Mouse (Mus musculus): ENCODE measurements around the gene Yipf4.
"Not testable (repeated sequence)": the region's sequence is repeated elsewhere in the genome, so short reads cannot be mapped to it uniquely, and the experiment has no call there.

The Yipf4 gene

DNA sequence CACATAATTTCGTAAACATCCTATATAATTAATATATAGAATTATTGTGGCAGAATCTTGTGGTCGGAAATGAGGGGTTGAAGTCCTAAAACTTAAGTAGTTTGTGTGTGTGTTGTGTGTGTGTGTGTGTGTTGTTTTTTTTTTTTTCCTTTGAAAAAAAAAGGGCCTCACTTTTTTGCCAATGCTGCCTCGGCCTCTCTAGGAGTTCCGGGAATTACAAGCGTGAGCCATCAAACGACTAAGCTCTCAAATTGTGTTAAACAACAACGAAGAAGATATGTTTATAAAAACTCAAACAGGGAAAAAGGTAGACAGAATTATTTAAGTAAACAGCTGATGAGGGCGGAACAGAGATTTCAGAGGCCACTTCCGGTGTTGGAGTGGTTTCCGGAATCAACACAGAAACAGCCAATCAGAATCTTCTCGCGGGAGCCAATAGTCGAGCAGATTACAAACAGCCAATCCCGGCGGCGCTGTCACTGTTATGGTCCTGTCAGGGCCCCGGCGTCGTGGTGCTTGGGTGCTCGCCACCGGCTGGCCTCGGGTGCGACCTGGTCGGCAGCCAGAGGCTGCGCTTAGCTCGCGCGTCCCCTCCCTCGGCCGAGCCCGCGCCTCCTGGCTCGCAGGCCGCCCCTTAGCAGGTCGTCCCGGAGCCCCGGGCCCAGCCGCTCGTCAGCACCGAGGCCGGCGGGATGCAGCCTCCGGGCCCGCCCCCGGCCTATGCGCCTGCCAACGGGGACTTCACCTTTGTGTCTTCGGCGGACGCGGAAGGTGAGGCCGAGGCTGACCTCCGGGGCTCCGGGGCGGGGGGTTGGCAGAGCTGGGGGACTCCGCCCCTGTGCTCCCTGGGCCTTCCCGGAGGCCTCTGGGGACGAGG, at the start of gene Yipf4:
Gene Yipf4, plus strand, starts transcription at position 470 of the 877 bp plus-strand sequence.
- DNase-seq, result peak; percentile 98

DNA sequence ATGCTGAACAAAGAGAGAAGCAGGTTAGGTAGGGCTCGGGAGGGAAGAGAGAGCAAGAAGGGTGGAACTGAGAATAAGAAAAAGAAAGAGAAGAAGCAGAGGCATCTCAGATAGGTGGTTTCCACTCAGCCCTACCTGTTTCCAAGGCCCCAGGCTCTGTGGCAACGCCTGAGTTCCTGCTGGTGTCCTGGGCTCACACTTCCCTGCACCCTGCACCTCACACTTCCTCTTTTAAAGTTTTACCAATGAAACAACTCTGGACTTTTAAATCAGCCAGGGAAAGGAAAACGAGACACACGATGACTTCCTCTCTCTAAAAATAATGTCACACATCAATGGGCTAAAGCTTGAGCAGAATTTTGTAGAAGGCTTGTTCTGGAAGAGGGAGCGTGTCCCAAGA, 48.8 kb upstream of the Yipf4 start:
- no peak for DNase-seq

DNA sequence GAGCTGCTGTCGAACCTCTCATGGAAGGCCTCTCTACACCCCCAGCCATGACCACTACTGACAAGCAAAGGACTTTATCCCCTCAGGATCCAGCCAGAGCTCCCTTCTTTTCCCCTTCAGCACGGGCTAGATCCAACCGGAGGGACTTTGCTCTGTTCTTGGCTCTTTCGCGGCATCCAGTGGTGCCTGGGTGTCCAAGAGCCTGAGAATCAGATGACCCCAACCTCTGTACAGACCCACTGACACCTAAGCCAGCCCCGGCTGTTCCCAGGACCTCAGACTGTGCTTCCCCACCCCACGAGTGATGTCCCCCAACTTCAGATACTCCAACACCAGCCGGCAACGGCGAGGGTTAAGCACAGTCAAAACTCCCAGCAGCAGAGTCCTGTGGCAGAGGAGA, 39.5 kb upstream of the Yipf4 start:
- DNase-seq, result no peak

DNA sequence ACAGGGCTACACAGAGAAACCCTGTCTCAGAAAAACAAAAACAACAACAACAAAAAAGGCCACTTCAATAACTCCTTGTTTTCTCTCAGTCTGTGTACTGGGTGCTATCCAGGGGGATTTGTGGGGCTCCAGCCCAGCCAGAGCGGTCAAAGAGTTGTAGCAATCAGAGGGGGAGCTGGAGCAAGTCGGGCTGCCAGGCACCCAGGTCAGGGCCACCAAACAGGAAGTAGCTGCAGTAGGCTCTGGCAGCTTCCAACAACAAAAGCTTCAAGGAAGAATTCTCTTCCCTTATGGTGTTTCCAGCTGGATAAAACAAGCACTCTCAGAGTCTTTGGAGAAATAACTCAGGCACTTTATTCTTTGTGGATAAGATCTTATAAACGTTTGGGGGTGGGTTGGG, 35.4 kb upstream of the Yipf4 start:
- DNase-seq, result no peak

DNA sequence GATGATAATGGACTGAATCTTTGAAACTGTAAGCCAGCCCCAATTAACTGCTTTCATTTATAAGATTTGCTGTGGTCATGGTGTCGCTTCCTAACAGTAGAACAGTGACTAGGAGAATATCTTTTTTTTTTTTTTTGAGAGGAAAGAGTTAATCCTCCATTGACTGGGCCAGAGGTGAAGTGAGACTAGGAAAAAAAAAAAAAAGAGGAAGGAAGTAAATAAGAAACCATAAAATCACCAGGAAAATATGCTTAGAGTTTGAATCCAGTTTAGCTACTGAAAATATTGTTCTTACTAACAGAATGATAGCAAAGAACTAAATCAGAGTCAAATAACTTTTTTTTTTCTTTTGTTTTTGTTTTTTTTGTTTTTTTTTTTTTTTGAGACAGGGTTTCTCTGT, 34.6 kb upstream of the Yipf4 start:
- no peak for DNase-seq

DNA sequence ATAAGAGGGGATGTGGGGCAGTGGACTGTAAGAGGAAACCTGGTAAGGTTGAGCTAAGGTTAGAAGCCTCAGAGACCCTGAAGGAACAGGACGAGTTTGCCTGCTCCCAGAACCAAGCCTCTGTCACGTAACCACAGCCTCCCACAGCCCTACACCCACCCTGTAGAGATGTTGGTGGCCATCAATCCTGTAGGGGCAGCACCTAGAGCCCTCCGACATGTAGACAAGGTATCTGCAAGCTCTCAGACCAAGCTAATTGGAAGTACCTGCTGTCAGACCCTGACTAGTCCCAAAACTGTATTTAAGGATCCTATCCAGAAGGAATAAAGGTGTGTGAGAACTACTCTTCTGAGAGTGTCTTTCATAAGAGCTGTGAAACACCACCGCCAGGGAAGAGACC, 33.9 kb upstream of the Yipf4 start:
- DNase-seq, result no peak

DNA sequence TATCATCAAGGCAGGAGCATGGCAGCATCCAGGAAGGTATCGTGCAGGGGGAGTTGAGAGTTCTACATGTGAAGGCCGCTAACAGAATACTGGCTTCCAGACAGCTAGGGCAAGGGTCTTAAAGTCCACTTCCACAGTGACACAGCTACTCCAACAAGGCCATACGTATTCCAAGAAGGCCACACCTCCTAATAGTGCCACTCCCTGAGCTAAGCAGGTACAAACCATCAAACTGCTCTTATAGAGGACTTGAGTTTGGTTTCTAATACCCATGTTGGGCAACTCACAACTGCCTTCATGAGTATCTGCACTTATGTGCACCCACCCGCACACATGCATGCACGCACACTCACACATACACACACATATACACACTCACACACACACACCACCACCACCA, 32.5 kb upstream of the Yipf4 start:
- no peak for DNase-seq

DNA sequence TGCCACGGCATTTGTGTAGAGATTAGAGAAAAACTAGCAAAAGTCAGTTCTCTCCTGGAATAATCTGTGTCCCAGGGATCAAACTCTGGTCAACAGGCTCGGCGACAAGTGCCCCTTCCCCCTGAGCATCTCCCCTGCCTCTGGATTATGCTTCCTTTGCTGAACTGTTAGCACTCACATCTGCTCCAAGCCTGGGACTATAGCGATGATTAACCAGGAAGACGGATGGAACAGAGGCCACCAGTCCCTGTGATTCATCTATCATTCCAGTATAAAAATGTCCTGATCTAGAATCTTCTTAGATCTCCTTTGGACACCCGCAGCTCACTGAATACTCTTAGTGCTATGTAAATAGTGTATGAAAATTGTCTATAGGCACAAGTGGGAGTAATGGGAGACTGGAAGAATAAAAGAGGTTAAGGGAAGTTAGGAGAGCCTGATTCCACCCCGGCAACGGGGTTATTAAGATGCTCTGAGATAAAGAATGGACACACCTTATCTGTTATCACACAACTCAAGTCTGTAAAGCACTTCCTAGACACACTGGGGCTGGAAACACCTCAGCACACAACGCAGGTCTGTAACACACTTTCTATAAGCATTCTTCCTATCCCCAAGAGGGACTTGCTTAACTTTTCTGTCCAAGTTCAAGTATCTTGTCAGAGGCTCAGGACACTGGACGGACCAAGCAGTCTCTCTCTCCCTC, 31.2 kb upstream of the Yipf4 start:
- no peak for DNase-seq

DNA sequence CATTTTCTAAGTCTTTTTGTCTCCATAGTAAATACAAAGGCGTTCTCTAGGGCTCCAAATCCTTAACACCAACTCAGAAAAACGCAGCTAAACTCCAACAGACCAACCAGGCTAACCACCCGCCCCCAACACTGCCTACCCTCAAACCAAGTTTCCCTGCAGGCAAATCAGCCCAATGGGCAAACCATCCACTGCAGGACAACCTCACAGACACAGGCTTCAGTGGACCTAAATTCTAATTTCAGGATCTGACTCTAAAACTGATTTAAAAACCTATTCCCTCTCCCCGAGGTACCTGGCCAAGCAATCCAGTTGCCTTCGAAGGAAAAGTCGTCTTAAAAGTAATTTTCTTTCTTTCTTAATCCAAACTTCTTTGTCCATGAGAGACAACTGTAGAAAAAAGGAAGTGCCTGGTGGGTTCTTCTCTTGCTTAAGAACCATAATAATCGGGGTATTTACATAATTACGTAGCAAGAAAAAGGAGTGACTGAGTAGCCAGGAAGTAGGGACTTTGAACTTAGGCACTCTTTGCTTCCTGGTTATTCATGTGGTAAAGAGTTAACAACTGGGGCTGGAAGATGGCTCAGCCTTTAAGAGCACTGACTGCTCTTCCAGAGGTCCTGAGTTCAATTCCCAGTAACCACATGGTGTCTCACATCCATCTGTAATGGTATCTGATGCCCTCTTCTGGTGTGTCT, 30.4 kb upstream of the Yipf4 start, which contains the start of gene Nlrc4:
Gene Nlrc4, minus strand, starts transcription at position 432 of the 698 bp plus-strand sequence.
- no peak for DNase-seq

DNA sequence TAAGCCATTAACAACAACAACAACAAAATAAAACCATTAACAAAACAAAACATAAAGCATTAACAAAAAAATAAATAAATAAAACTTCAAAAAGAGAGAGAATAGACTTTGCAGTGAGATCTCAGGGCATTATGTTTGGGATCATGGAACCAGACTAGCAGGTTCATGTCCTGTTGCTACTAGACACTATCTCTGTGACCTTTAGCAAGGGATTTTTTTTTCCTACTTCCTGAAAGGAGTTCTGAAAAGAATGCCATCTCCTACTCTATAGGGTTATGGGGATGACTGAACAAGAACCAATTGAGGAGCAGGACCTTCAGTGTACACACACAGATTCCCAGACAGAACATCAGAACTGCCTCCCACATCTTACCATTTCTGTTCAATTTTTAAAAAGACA, 25.8 kb upstream of the Yipf4 start:
- no peak for DNase-seq

DNA sequence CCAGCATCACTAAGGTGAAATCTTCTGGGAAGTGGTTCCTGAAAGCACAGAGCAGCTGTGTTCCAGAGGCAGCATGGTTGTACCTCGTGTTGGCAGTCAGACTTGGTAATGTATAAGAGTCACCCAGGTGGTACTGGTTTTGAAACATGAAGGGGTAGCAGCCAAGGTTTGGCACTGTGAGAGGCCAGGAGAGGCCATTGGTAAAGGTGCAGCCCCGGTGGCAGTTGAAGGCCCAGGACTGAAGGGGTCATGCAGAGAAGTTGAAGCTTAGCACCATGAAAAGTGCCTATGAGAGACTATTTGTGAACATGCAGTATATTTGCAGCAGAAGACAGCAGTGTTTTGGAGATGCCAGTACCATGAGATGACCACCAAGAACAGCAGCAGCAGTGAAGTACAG, 21.3 kb upstream of the Yipf4 start:
- DNase-seq, result not testable (repeated sequence)

DNA sequence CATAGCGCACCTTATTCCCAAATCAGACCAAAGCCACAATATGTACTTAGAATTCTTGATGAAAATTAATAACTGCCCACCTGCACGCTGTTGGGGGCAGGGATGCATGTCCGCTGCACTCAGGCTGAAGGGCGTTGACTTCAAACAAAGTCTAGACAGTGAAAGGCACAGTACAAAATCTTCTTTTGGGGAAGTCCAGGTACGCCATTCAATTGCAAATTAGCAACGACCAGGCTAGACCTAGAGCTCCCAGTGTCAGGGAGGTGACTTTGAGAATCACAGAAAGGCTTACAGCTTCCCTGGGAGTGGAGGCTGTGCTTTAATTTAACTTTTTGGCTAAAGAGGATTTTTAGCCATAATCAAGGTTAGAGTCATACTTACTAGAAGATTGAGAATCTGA, 19.2 kb upstream of the Yipf4 start:
- DNase-seq, result not testable (repeated sequence)

DNA sequence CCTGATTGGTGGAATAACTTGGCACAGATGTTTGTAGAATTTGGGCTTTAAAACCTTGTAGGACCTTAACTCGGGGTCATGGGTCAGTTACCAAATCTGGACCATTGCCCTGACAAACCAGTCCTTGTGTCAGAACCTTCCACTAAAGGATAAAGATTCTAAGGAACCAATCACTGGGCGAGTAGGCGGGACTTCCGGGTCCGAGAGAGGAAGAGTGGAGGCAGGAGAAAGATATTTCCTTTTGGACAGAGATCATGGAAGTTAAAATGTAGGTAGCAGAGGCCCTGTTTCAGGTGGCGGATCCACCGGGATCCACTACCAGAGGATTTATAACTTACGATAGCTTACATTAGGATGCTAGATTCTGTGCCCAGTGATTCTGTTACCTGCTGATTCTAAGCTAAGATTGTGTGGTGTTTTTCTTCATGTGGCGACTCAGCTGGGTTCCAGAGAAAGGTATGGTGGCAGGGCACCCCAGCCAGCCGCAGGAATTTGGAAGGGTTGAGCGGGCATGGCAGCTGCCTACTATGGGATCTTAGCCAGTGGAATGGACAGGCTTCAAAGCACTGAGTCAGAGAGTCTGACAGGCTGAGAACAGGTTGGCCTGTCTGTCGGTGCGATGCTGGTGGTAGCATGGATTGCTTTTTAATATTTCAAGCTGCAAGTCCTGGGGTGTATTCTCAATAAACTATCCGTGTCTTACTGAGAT, 8.8 kb upstream of the Yipf4 start:
- DNase-seq, result no peak

DNA sequence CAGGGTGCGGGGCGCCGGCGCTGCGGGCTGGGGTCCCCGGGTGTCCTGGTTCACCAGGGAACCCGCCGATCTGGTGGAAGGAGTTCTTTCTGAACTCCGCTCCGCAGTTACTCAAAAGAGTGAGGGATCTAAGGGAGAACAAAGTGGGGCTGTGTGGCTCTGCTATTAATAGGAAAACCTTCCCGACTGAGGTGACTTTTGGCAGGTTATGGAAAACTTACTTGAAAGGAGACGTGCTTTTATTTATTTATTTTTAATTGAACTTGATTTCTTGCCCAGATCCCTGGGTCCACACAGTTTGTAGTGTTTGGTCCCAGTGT, 568 bp downstream of the Yipf4 start:
- no peak for DNase-seq

DNA sequence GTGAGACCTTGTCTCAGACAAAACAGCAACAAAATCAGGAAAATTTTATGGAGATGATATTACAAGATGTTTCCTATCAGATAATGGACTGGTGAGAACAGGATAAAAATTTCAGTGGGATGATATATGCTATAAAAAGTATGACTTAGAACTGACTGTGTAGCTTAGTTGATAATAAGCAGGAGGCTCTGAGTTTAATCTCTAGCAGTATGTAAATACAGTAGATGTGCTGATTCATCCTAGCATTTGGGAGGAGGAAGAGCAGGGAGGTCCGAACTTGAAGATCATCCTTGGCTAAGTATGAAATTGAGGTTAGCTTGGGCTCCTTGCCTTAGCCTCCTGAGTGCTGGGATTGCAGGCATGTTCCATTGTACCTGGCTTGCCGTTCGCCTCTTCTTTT, 2.3 kb downstream of the Yipf4 start:
- DNase-seq, result no peak

DNA sequence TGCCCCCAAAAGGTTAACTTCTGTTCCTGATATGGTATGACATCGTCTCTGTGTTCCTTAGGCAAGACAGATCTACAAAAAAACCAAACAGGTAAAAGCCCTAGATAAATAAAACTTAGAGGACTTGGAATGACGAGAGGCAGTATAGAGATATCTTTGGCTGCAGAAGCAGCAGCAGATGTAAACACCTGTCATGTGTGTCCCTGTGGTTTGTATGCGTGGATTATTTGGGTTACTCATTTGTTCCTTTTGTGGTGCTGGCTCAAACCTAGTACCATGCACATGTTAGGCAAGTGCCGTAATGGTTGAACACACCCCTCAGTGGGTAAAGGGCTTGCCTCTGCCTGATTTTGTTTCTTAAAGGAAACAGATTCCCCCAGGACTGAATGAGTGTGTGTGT, 10.9 kb downstream of the Yipf4 start:
- DNase-seq, result no peak

DNA sequence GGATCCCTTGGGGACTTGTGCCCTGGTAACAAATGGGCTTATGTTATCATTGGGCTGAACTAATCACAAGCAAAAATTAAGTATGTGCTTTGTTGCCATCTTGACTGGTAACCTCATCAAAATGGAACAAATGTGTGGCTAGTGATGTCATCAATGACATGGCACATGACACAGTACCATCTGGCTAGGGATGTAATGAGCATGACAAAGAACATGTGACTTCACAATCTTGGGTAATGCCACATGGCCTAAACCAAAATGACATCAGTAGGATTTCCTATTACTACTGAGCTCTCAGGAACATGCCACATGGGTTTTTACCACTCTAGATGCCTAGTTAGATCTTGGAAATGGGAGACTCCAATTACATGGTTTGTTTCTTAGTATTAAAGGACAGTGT, 11.8 kb downstream of the Yipf4 start:
- DNase-seq, result no peak

DNA sequence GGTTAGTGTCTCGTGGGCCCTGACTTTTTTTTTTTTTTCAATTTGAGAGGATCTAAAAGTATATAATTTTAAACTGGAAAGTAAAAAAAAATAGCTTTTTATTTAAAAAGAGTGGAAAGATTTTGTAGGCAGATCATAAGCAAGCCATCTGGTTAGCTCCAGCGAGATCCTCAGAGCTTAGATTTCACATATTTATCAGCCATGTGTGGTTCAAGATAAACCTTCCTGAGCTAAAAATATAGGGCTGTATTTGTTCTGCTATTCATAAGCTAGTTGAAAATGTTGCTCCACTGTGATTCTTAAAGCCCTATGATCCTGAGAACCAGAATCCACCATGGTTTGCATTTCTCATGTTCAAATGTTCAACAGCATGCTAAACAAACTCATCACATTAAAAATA, 18.6 kb downstream of the Yipf4 start:
- no peak for DNase-seq

DNA sequence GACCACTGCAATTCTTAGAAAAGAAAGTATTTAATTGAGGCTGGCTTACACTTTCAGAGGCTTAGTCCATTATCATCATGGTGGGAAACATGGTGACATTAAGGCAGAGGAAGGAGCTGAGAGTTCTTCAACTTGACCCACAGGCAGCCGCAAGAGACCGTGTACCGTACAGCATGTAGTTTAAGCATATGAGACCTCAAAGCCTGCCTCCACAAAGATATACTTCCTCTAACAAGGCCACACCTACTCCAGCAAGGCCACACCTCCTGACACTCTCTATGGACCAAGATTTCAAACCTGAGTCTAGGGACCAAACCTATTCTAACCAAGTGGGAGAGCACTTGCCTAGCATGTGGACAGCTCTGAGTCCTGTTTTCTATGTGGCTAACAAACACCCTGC, 19.3 kb downstream of the Yipf4 start:
- DNase-seq, result no peak

DNA sequence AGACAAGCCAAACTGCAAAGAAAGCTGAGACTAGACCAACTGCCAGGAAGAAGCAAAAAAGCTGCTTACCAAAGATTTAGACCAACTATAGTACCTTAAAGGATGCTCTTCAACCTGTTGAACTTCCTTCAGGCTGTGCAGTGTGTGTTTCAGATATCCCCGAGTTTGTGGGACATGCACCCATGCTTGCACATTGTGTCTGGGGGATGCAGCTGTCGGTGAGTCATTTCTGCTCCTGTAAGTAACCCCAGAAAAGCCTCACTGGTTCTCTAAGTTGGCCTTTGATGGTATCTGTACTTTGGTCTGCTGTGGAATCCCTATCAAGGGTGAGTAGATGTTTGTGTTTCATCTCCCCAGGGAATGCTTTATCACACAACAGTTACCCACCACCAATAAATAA, 23.0 kb downstream of the Yipf4 start:
- DNase-seq, result no peak

DNA sequence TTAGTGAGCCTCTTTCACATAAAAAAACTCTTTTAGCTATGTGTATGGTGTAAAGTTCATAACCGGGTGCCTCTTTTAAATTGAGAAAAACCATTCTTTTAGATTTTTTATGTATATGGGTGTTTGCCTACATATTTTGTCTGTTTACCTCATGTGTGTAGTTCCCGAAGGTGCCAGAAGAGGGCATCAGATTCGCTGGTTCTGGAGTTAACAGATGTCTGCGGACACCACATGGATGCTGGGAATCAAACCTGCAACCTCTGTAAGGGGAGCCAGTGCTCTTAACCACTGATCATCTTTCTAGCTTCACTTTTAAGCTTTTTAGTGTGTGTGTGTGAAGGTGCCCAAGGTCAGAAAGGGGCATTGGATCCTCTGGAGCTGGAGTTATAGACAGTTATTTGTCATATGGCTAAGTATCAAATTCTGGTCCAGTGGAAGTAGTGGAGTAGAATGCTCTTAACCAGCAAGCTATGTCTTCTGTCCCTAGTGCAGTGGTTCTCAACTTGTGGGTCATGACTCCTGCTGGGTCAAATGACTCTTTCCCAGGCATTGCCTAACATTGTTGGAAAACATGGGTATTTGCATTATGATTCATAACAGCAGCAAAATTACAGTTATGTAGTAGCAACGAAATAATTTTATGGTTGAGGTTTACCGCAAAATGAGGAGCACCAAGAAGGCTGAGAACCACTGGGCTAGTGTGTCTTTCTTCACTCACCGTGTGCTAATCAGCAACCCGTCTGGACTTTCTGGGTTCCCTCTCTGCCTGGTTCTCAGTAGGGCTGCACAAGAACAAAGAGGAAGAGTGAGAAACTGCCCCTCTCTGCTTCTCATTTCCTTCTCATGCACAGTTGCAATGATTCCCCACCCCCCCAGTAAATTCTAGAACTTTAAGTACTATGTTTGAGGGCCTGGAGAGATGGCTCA, 33.8 kb downstream of the Yipf4 start:
- DNase-seq, result no peak

DNA sequence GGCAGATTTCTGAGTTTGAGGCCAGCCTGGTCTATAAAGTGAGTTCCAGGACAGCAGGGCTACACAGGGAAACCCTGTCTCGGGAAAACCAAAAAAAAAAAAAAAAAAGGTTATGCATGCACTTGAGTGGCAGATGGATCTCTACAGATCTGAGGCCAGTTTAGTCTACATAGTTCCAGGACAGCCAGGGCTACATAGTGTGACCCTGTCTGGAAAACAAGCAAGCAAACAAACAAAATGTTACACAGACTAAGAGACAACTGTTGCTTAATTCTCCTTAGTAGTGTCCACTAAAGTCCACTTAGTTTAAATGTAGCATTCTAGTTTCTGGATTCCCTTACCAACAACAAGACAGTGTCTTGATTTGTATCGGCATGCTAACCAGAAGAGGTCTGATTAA, 36.8 kb downstream of the Yipf4 start:
- DNase-seq, result no peak

All from lung, postnatal 10 days (tissue).